Comparison of ENCODE assay signal across 11 mouse cellular contexts in the genomic region with DNA sequence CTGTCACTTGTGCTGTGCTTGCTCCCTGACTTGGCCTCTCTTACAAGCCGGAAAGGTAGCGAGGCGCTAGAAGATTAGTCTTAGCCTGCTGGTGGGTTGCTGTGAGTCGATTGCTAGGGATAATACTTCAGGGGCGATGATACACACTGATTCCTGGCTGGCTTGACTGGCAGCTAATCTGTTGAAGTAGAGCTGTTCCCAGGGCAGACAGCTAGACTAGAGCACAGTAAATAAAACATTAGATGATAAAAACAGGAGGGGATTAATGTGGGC. TPM values are rescaled to one million over a fixed set of nuclear protein-coding genes. Genes with fewer than 3 reads are reported as not detected.
DNase-seq lines count a peak whose midpoint lies in the region; ATAC-seq and TF ChIP-seq lines count a peak whose summit lies in the region.
"Had no signal": no experiment of that assay in that cellular context is flagged by ENCODE, and none has a peak within 500 bp of the region (broad histone marks: within the 10 kb centered on the region; RNA-seq: fewer than 3 reads in every experiment).

No protein-coding gene starts in this region.

- peak overlapping the region; percentile 70 for H3K9ac ChIP-seq in heart, embryonic 16.5 days (ENCODE audit: low read length)
- H3K9ac ChIP-seq in lung, postnatal 0 days (replicated peaks; ENCODE audit: low read depth) = no peak overlapping the region
- H3K9ac ChIP-seq in intestine, embryonic 15.5 days = 0 out of 2 replicates have a peak overlapping the region, but pooled peaks have one; percentile 20

- no peak overlapping the region for H3K4me3 ChIP-seq in heart, embryonic 16.5 days (ENCODE audit: low read length)
- no peak overlapping the region for H3K4me3 ChIP-seq in lung, postnatal 0 days (ENCODE audit: low read depth, low read length)
- H3K4me3 ChIP-seq in intestine, embryonic 15.5 days (replicated peaks) = no peak overlapping the region
- H3K4me3 ChIP-seq: erythroblast, embryonic 14.5 days had no signal

- H3K27me3 ChIP-seq in heart, embryonic 16.5 days (ENCODE audit: control insufficient read depth, insufficient read depth, low read length) = no peaks in the 10 kb centered on the region
- no peaks in the 10 kb centered on the region for H3K27me3 ChIP-seq in lung, postnatal 0 days (replicated peaks; ENCODE audit: insufficient read depth, low read length)
- H3K27me3 ChIP-seq in intestine, embryonic 15.5 days (replicated peaks) = no peaks in the 10 kb centered on the region

- no peaks in the 10 kb centered on the region for H3K9me3 ChIP-seq in heart, embryonic 16.5 days (replicated peaks; ENCODE audit: control insufficient read depth, low read length)
- no peaks in the 10 kb centered on the region for H3K9me3 ChIP-seq in lung, postnatal 0 days (ENCODE audit: low read length)
- no peaks in the 10 kb centered on the region for H3K9me3 ChIP-seq in intestine, embryonic 15.5 days

- no peak for TF ChIP-seq CTCF in lung, postnatal 0 days (IDR thresholded peaks at IDR 0.05)

- 32% methylated on average over 5 of the region's 5 CpGs for WGBS in heart, embryonic 16.5 days
- 63% methylated on average over 5 of the region's 5 CpGs for WGBS in lung, postnatal 0 days
- 47% methylated on average over 5 of the region's 5 CpGs for WGBS in intestine, embryonic 15.5 days

- DNase-seq in heart, postnatal 4 days = no peak
- DNase-seq in lung, postnatal 0 days (ENCODE audit: low spot score) = no peak
- DNase-seq in lung, adult 18-20 months = no peak
- DNase-seq in retina, postnatal 7 days (ENCODE audit: low read depth, low spot score) = peak; percentile 67
- DNase-seq in adrenal gland, postnatal 10 days = no peak
- DNase-seq: right cerebral cortex, postnatal 4 days had no signal

- peak overlapping the region; percentile 28 for H3K4me2 ChIP-seq in heart, embryonic 16.5 days (ENCODE audit: low read depth, low read length)
- no peak overlapping the region for H3K4me2 ChIP-seq in lung, postnatal 0 days (replicated peaks; ENCODE audit: low read depth, low read length)
- H3K4me2 ChIP-seq in intestine, embryonic 15.5 days (replicated peaks) = peak overlapping the region; percentile 33

- ATAC-seq in heart, embryonic 16.5 days (replicated peaks; ENCODE audit: extremely low read depth, insufficient read depth, low FRiP score) = no peak
- ATAC-seq in lung, postnatal 0 days = no peak
- ATAC-seq in intestine, embryonic 15.5 days = no peak
- no peak for ATAC-seq in megakaryocyte progenitor cell, adult 5-6 weeks (replicated peaks; ENCODE audit: poor library complexity)

- H3K4me1 ChIP-seq in heart, embryonic 16.5 days (ENCODE audit: control insufficient read depth, insufficient read depth, low read length) = peaks cover 43% of the 10 kb centered on the region
- H3K4me1 ChIP-seq in lung, postnatal 0 days (ENCODE audit: insufficient read depth, low read depth, low read length) = no peaks in the 10 kb centered on the region
- H3K4me1 ChIP-seq in intestine, embryonic 15.5 days (replicated peaks) = peaks cover 24% of the 10 kb centered on the region

- peaks cover 53% of the 10 kb centered on the region for H3K36me3 ChIP-seq in heart, embryonic 16.5 days (ENCODE audit: control insufficient read depth, insufficient read depth)
- H3K36me3 ChIP-seq in lung, postnatal 0 days (ENCODE audit: insufficient read depth, low read length) = peaks cover 31% of the 10 kb centered on the region; the same call in 1 of the 2 replicates
- peaks cover 44% of the 10 kb centered on the region for H3K36me3 ChIP-seq in intestine, embryonic 15.5 days

- no peak for TF ChIP-seq EP300 in lung, postnatal 0 days (IDR thresholded peaks at IDR 0.05)

- peak overlapping the region; percentile 93 for H3K27ac ChIP-seq in heart, embryonic 16.5 days (ENCODE audit: low read length)
- peak overlapping the region; percentile 75 for H3K27ac ChIP-seq in lung, postnatal 0 days (ENCODE audit: low read length)
- peak overlapping the region; percentile 90 for H3K27ac ChIP-seq in intestine, embryonic 15.5 days

RNA-seq across cellular contexts. Expression of gene Prpf19, which starts 10.6 kb away (rescaled TPM):
- polyA plus RNA-seq in heart, embryonic 16.5 days (2015; fragmentation: Nextera tagmentation; extraction: Ambion mirVana) = 35.9 and 37.7 TPM in 2 replicates
- 100 to 1,000 TPM; 214 to 232 TPM for total RNA-seq in heart, postnatal 4 days (2021)
- 18.8 and 22.4 TPM in 2 replicates for polyA plus RNA-seq in lung, postnatal 0 days (2015; fragmentation: Nextera tagmentation; extraction: Ambion mirVana)
- polyA plus RNA-seq in intestine, embryonic 15.5 days (2015; fragmentation: Nextera tagmentation; extraction: Ambion mirVana) = 35.8 and 39.2 TPM in 2 replicates
- total RNA-seq in megakaryocyte progenitor cell, adult 5-6 weeks (2015) = 70.5 and 77.5 TPM in 2 replicates
- total RNA-seq in megakaryocyte progenitor cell, adult 5-6 weeks (2017) = 159 and 191 TPM in 2 replicates
- total RNA-seq in adrenal gland, postnatal 10 days (2021) = 100 to 1,000 TPM; 124 to 163 TPM

RNA-seq across cellular contexts. Expression of gene Zp1, which starts 14.8 kb away (rescaled TPM):
- polyA plus RNA-seq in heart, embryonic 16.5 days (2015; fragmentation: Nextera tagmentation; extraction: Ambion mirVana) = 0.14 TPM in 1 of 2 replicates, not detected in the other
- not detected for total RNA-seq in heart, postnatal 4 days (2021)
- polyA plus RNA-seq in lung, postnatal 0 days (2015; fragmentation: Nextera tagmentation; extraction: Ambion mirVana) = not detected in 2 replicates
- polyA plus RNA-seq in intestine, embryonic 15.5 days (2015; fragmentation: Nextera tagmentation; extraction: Ambion mirVana) = not detected in 2 replicates
- not detected in 2 replicates for total RNA-seq in megakaryocyte progenitor cell, adult 5-6 weeks (2015)
- total RNA-seq in megakaryocyte progenitor cell, adult 5-6 weeks (2017) = not detected in 2 replicates
- total RNA-seq in adrenal gland, postnatal 10 days (2021) = not detected
- polyA plus RNA-seq: erythroblast, embryonic 14.5 days; liver, embryonic 16.5 days had no signal

RNA-seq across cellular contexts. Expression of gene Tmem109, which starts 23.9 kb away (rescaled TPM):
- 108 and 112 TPM in 2 replicates for polyA plus RNA-seq in heart, embryonic 16.5 days (2015; fragmentation: Nextera tagmentation; extraction: Ambion mirVana)
- 100 to 1,000 TPM; 100 to 104 TPM for total RNA-seq in heart, postnatal 4 days (2021)
- 143 and 155 TPM in 2 replicates for polyA plus RNA-seq in lung, postnatal 0 days (2015; fragmentation: Nextera tagmentation; extraction: Ambion mirVana)
- 75.4 and 80.6 TPM in 2 replicates for polyA plus RNA-seq in intestine, embryonic 15.5 days (2015; fragmentation: Nextera tagmentation; extraction: Ambion mirVana)
- 14.9 and 16.5 TPM in 2 replicates for total RNA-seq in megakaryocyte progenitor cell, adult 5-6 weeks (2015)
- total RNA-seq in megakaryocyte progenitor cell, adult 5-6 weeks (2017) = 13.2 and 17.8 TPM in 2 replicates
- total RNA-seq in adrenal gland, postnatal 10 days (2021) = 10 to 100 TPM; 84.0 to 93.2 TPM

RNA-seq across cellular contexts. Expression of gene Ptgdr2, which starts 31.3 kb away (rescaled TPM):
- 0.11 and 0.24 TPM in 2 replicates for polyA plus RNA-seq in heart, embryonic 16.5 days (2015; fragmentation: Nextera tagmentation; extraction: Ambion mirVana)
- under 1 TPM; 0.09 to 0.12 TPM for total RNA-seq in heart, postnatal 4 days (2021)
- polyA plus RNA-seq in lung, postnatal 0 days (2015; fragmentation: Nextera tagmentation; extraction: Ambion mirVana) = 0.36 and 0.45 TPM in 2 replicates
- polyA plus RNA-seq in intestine, embryonic 15.5 days (2015; fragmentation: Nextera tagmentation; extraction: Ambion mirVana) = 0.05 and 0.06 TPM in 2 replicates
- total RNA-seq in megakaryocyte progenitor cell, adult 5-6 weeks (2015) = 0.07 and 0.17 TPM in 2 replicates
- 0.07 TPM in 1 of 2 replicates, not detected in the other for total RNA-seq in megakaryocyte progenitor cell, adult 5-6 weeks (2017)
- not detected for total RNA-seq in adrenal gland, postnatal 10 days (2021)
- polyA plus RNA-seq: erythroblast, embryonic 14.5 days had no signal

RNA-seq across cellular contexts. Expression of gene Tmem132a, which starts 35.9 kb away (rescaled TPM):
- polyA plus RNA-seq in heart, embryonic 16.5 days (2015; fragmentation: Nextera tagmentation; extraction: Ambion mirVana) = 36.7 and 47.0 TPM in 2 replicates
- total RNA-seq in heart, postnatal 4 days (2021) = 10 to 100 TPM; 52.4 to 53.4 TPM
- polyA plus RNA-seq in lung, postnatal 0 days (2015; fragmentation: Nextera tagmentation; extraction: Ambion mirVana) = 15.1 and 18.9 TPM in 2 replicates
- 37.7 TPM in 2 replicates for polyA plus RNA-seq in intestine, embryonic 15.5 days (2015; fragmentation: Nextera tagmentation; extraction: Ambion mirVana)
- 0.17 TPM in 1 of 2 replicates, not detected in the other for total RNA-seq in megakaryocyte progenitor cell, adult 5-6 weeks (2015)
- 0.30 TPM in 1 of 2 replicates, not detected in the other for total RNA-seq in megakaryocyte progenitor cell, adult 5-6 weeks (2017)
- total RNA-seq in adrenal gland, postnatal 10 days (2021) = 10 to 100 TPM; 22.3 to 23.1 TPM

Comparison
In these comparisons a context has a peak if more than half of its experiments do, and no peak if none do; other contexts are left out.
1. RNA of gene Tmem109, which starts 23.9 kb away (total RNA-seq): 100 to 104 TPM in heart, postnatal 4 days and 84.0 to 93.2 TPM in adrenal gland, postnatal 10 days; 13.2 to 17.8 TPM in megakaryocyte progenitor cell, adult 5-6 weeks; every median in the first group is over 4 times any median in the second.
2. Peak in every context shown above with its lines, with median percentiles within 50 percentile points of each other: H3K27ac ChIP-seq.